Mouse (Mus musculus) forebrain, postnatal 0 days (tissue): Measurements from ENCODE around the gene Tnik. TPM values are rescaled to one million over a fixed set of nuclear protein-coding genes. Genes with fewer than 3 reads are reported as not detected.

Experiments used
- ATAC-seq: fragments of 200-750 bp; cut with Nextera tagmentation; 2 replicates; pipeline ENCODE4 v1.8.0; 2017; ENCODE audit warnings: mild to moderate bottlenecking, moderate library complexity
- DNase-seq: peaks from one replicate; pipeline ENCODE4 v3.0.0-alpha.2; 2015
- H3K27ac ChIP-seq: fragments of 300-500 bp; sonication (generic); 2 replicates; pipeline ENCODE4 v1.5.1; 2014; ENCODE audit warnings: low read depth, mild to moderate bottlenecking, antibody characterized with exemption, low read length, moderate library complexity, mixed read lengths
- H3K27me3 ChIP-seq: fragments of 300-500 bp; sonication (generic); 2 replicates; pipeline ENCODE4 v1.6.1; 2014; ENCODE audit warnings: mild to moderate bottlenecking, low read length, mixed read lengths; ENCODE audit not compliant: insufficient read depth
- H3K36me3 ChIP-seq: fragments of 300-500 bp; sonication (generic); 2 replicates; pipeline ENCODE4 v1.6.1; 2014; ENCODE audit warnings: mild to moderate bottlenecking, moderate library complexity; ENCODE audit not compliant: insufficient read depth
- H3K4me1 ChIP-seq: fragments of 300-500 bp; sonication (generic); 2 replicates; pipeline ENCODE4 v1.6.1; 2014; ENCODE audit warnings: antibody characterized with exemption; ENCODE audit not compliant: insufficient read depth
- H3K4me2 ChIP-seq: fragments of 300-500 bp; sonication (generic); 2 replicates; pipeline ENCODE4 v1.6.1; 2014; ENCODE audit warnings: low read depth, mild to moderate bottlenecking, moderate library complexity
- H3K4me3 ChIP-seq: fragments of 300-500 bp; sonication (generic); 2 replicates; pipeline ENCODE4 v1.5.1; 2014; ENCODE audit warnings: low read depth, low read length, mixed read lengths
- H3K9ac ChIP-seq: fragments of 300-500 bp; sonication (generic); 2 replicates; pipeline ENCODE4 v1.6.1; 2014; ENCODE audit warnings: mild to moderate bottlenecking
- H3K9me3 ChIP-seq: fragments of 300-500 bp; sonication (generic); 2 replicates; pipeline ENCODE4 v1.6.1; 2016; ENCODE audit warnings: low read length
- CTCF ChIP-seq: sonication (generic); IDR thresholded peaks from 2 replicates; pipeline ENCODE4 v1.5.1; 2016; ENCODE audit warnings: antibody characterized with exemption, control low read depth, low read depth
- WGBS: fragments of 180-500 bp; shearing (Covaris S2); extraction: QIAGEN DNeasy Blood & Tissue Kit; methylation state at CpG from one replicate; pipeline ENCODE4 v1.1.7; 2014; 5-methylcytosine and 5-hydroxymethylcytosine counted together
- polyA plus RNA-seq: library from polyadenylated mRNA; unstranded; fragments of >200 nt; fragmentation: Nextera tagmentation; extraction: Ambion mirVana; gene quantifications from 2 replicates; pipeline ENCODE4 v1.2.1, GENCODE M21; 2015
- total RNA-seq: library from RNA; depleted of rRNA; stranded (reverse); fragments of >200 nt; gene quantifications from 2 replicates; pipeline ENCODE4 v1.2.3, GENCODE M21; 2014

The Tnik gene
- total and polyA plus RNA-seq, 2 experiments from 2014 or later, result 43.0 to 125 TPM

- Histone ChIP-seq H3K4me3 (no peak overlapping the region), H3K36me3 (no peaks in the 10 kb centered on the region), H3K4me2 (no peak overlapping the region), H3K9ac (no peak overlapping the region), H3K9me3 (no peaks in the 10 kb centered on the region), H3K27ac (no peak overlapping the region), H3K4me1 (no peaks in the 10 kb centered on the region), H3K27me3 (no peaks in the 10 kb centered on the region)
- ATAC-seq (no peak), DNase-seq (no peak)
- TF ChIP-seq CTCF, result no peak
- WGBS, result 83% methylated on average over 4 of the region's 4 CpGs
Observed at GRCm38 (mm10) chr3:28447950-28448349, 184.9 kb downstream of the Tnik start.

DNA sequence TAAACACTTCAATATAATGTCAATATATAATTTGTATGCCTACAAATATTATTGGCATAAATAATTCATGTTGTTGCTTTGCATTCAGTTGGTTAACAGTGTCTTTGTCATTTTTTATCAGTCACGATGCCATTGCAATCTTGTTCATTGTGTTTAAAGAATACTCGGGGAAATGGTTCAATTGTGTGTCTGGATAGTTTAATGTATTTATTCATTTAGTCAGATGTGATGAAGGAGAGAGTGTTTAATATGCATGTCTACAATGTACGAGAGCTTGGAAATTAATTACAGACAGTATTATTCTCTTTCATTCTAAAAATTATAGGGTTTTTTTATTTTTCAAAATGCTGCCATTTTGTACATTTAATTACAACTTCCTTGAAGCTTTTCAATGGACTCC lies 190.4 kb downstream of the Tnik start:
- Histone ChIP-seq H3K4me3 (no peak overlapping the region), H3K27ac (no peak overlapping the region), H3K9ac (no peak overlapping the region), H3K4me2 (no peak overlapping the region), H3K9me3 (no peaks in the 10 kb centered on the region), H3K36me3 (no peaks in the 10 kb centered on the region), H3K4me1 (no peaks in the 10 kb centered on the region), H3K27me3 (no peaks in the 10 kb centered on the region)
- no peak for TF ChIP-seq CTCF
- DNase-seq (no peak), ATAC-seq (no peak)
- WGBS, result 49% methylated on average over 3 of the region's 3 CpGs

GRCm38 (mm10) chr3:28456842-28457241 lies 193.8 kb downstream of the Tnik start:
- H3K4me1 ChIP-seq, result peaks cover 2% of the 10 kb centered on the region; the same call in 1 of the 2 replicates
- H3K4me2 ChIP-seq, result no peak overlapping the region
- ATAC-seq (no peak), DNase-seq (no peak)
- H3K4me3 ChIP-seq, result no peak overlapping the region
- H3K9ac ChIP-seq, result no peak overlapping the region
- TF ChIP-seq CTCF, result no peak
- H3K36me3 ChIP-seq, result no peaks in the 10 kb centered on the region
- 48% methylated on average over 8 of the region's 8 CpGs for WGBS
- no peaks in the 10 kb centered on the region for H3K9me3 ChIP-seq
- H3K27me3 ChIP-seq, result no peaks in the 10 kb centered on the region
- 0 out of 2 replicates have a peak overlapping the region, but pooled peaks have one; percentile 47 for H3K27ac ChIP-seq

DNA sequence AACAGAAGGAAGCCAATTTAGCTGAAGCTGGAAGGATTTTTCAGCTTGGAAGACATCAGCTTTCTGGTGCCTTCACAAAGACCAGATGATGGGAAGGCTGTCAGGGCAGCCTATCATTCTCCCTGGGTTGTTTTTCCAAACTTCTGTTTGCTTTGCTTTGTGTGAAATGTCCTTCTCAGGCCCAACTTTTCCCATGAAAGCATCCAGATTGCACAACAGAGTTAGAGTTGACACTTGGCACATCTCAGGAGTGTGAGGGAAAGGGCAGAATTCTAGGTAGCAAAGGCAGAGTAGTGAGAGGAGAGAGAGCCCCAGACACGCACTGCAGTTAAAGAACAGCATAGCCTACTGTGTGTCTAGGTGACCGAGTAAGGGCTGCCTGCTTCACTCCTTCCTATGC lies 194.5 kb downstream of the Tnik start:
- Histone ChIP-seq H3K9me3 (no peaks in the 10 kb centered on the region), H3K4me3 (no peak overlapping the region), H3K36me3 (no peaks in the 10 kb centered on the region), H3K4me1 (peaks cover 2% of the 10 kb centered on the region; the same call in 1 of the 2 replicates), H3K4me2 (no peak overlapping the region), H3K27ac (no peak overlapping the region), H3K9ac (no peak overlapping the region), H3K27me3 (no peaks in the 10 kb centered on the region)
- no peak for TF ChIP-seq CTCF
- 58% methylated on average over 2 of the region's 2 CpGs for WGBS
- ATAC-seq (peak; percentile 69), DNase-seq (peak; percentile 61)

GRCm38 (mm10) chr3:28466688-28467087 lies 203.7 kb downstream of the Tnik start:
- 0 out of 2 replicates have a peak, but pooled peaks cover 12% of the 10 kb centered on the region for H3K4me1 ChIP-seq
- no peak overlapping the region for H3K4me3 ChIP-seq
- 61% methylated on average over 4 of the region's 4 CpGs for WGBS
- ATAC-seq, result peak; percentile 72
- DNase-seq, result no peak
- H3K27ac ChIP-seq, result 0 out of 2 replicates have a peak overlapping the region, but pooled peaks have one; percentile 40
- H3K36me3 ChIP-seq, result no peaks in the 10 kb centered on the region
- H3K9me3 ChIP-seq, result no peaks in the 10 kb centered on the region
- no peaks in the 10 kb centered on the region for H3K27me3 ChIP-seq
- H3K4me2 ChIP-seq, result no peak overlapping the region
- no peak for TF ChIP-seq CTCF
- no peak overlapping the region for H3K9ac ChIP-seq

DNA sequence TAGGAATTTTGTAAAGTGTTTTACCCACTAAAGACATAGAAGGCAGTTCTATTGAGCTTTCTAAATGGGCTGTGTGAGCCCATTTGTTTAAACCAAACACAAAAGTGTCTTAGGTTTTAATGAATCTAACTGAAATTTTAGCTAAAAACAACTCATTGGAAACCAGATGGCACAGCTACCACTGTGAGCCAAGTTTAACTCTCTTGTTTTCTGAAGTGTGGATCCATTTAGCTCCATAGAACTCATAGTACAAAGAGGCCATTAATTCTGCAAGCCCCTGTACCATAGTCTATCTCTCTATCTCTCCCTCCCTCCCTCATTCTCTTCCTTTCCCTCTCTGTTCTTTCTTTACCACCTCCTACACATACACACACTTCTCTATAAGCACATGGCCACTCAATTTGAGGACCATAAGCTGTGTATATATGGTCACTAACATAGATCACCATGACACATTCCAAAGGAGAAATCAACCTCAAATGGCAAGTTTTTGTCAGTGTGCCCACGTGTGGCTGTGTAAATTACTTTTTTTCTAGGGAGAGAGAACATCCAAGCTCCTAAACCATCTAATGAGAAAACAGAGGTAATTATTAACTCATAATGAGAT lies 204.2 kb downstream of the Tnik start:
- no peak for TF ChIP-seq CTCF
- 25% methylated on average over 1 of the region's 1 CpGs for whole genome bisulfite sequencing
- ATAC-seq, result peak; percentile 85
- Histone ChIP-seq H3K4me3 (no peak overlapping the region), H3K9ac (no peak overlapping the region), H3K9me3 (no peaks in the 10 kb centered on the region), H3K4me1 (0 out of 2 replicates have a peak, but pooled peaks cover 12% of the 10 kb centered on the region), H3K27ac (peak overlapping the region; percentile 45), H3K36me3 (no peaks in the 10 kb centered on the region), H3K27me3 (no peaks in the 10 kb centered on the region), H3K4me2 (no peak overlapping the region)
- peak; percentile 70 for DNase-seq

GRCm38 (mm10) chr3:28467871-28468285 lies 204.9 kb downstream of the Tnik start:
- H3K9me3 ChIP-seq, result no peaks in the 10 kb centered on the region
- ATAC-seq (no peak), DNase-seq (no peak)
- H3K4me3 ChIP-seq, result no peak overlapping the region
- no peak overlapping the region for H3K4me2 ChIP-seq
- no peaks in the 10 kb centered on the region for H3K27me3 ChIP-seq
- 0 out of 2 replicates have a peak, but pooled peaks cover 12% of the 10 kb centered on the region for H3K4me1 ChIP-seq
- peak overlapping the region; percentile 29; the same call in 1 of the 2 replicates for H3K27ac ChIP-seq
- H3K9ac ChIP-seq, result no peak overlapping the region
- no peaks in the 10 kb centered on the region for H3K36me3 ChIP-seq
- TF ChIP-seq CTCF, result no peak
- 58% methylated on average over 4 of the region's 4 CpGs for WGBS
